Mouse (Mus musculus): Measurements from ENCODE around the gene Rabgap1l.

- TF ChIP-seq CTCF (IDR thresholded peaks at IDR 0.05; ENCODE audit: low read depth, low read length) (no peak), POLR2A (IDR thresholded peaks at IDR 0.05; ENCODE audit: borderline replicate concordance, low read depth, low read length) (no peak)
Measured at GRCm38 (mm10) chr1:160594066-160594465, 198.9 kb downstream of the Rabgap1l start.
